ENCODE assay signal across 25 mouse cellular contexts in the genomic region with DNA sequence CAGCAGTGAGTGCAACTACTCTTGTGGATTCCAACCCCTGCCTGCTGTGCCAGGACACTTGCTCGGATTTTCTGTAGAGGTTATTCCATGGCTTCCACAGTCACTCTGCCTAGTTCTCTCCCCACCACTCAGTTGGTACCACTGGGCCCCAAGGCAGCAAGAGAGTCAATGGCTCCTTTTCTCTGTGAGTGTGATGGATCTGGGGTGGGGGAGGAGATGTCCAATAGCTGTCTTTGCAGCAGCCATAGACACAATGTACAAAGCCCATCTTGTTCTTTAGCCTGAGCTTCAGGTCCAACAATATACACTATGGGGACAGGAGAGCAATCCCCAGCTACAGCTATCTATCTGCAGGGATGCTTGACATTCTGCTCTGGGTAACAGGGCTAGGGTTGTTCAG. TPM values are rescaled to one million over a fixed set of nuclear protein-coding genes. Genes with fewer than 3 reads are reported as not detected.
A peak's percentile ranks its signal among the peaks of the same experiment; 100 is the strongest.
DNase-seq lines count a peak whose midpoint lies in the region; TF ChIP-seq lines count a peak whose summit lies in the region.
"Had no signal": no experiment of that assay in that cellular context is flagged by ENCODE, and none has a peak within 500 bp of the region (broad histone marks: within the 10 kb centered on the region; RNA-seq: fewer than 3 reads in every experiment).

No protein-coding gene starts in this region.

- peaks cover 15% of the 10 kb centered on the region for H3K4me1 ChIP-seq in cerebellum, adult 2 months (ENCODE audit: control insufficient read depth, insufficient read depth, low read length)
- H3K4me1 ChIP-seq in cortical plate, adult 2 months (ENCODE audit: control insufficient read depth, insufficient read depth, low read length), result peaks cover 10% of the 10 kb centered on the region
- H3K4me1 ChIP-seq: forebrain, embryonic 12.5 days had no signal

- TF ChIP-seq POLR2A in cerebellum, adult 2 months (IDR thresholded peaks at IDR 0.05; ENCODE audit: borderline replicate concordance, insufficient read depth, low read length), result no peak
- no peak for TF ChIP-seq POLR2A in cortical plate, adult 2 months (IDR thresholded peaks at IDR 0.05; ENCODE audit: extremely low read depth, insufficient read depth, low read length)

- no peak overlapping the region for H3K4me3 ChIP-seq in cerebellum, adult 2 months (replicated peaks; ENCODE audit: insufficient read depth, low read depth, low read length)
- H3K4me3 ChIP-seq in left cerebral cortex, adult 2 months, result no peak overlapping the region
- no peak overlapping the region for H3K4me3 ChIP-seq in cortical plate, adult 2 months (ENCODE audit: insufficient read depth, low read length)
- H3K4me3 ChIP-seq: embryonic facial prominence, embryonic 12.5 days; embryonic facial prominence, embryonic 15.5 days; forebrain, embryonic 12.5 days; forebrain, embryonic 15.5 days; heart, adult 2 months; heart, embryonic 10.5 days; heart, embryonic 13.5 days had no signal

- intact Hi-C loops in left cerebral cortex, adult 2 months (cut with DNase I), result no loop called here
- intact Hi-C loops in left cerebral cortex, postnatal 4 days (cut with DNase I), result no loop called here

- peak overlapping the region; percentile 13; the same call in 1 of the 2 replicates for H3K27ac ChIP-seq in cerebellum, adult 2 months (ENCODE audit: insufficient read depth, low read length)
- peak overlapping the region; percentile 56 for H3K27ac ChIP-seq in left cerebral cortex, adult 2 months
- peak overlapping the region; percentile 63 for H3K27ac ChIP-seq in cortical plate, adult 2 months (ENCODE audit: insufficient read depth, low read length)
- H3K27ac ChIP-seq: embryonic facial prominence, embryonic 12.5 days; embryonic facial prominence, embryonic 15.5 days; forebrain, embryonic 12.5 days; forebrain, embryonic 15.5 days; heart, adult 2 months; heart, embryonic 10.5 days; heart, embryonic 13.5 days; hindbrain, embryonic 14.5 days; hindbrain, postnatal 0 days had no signal

- TF ChIP-seq CTCF in cerebellum, adult 2 months (IDR thresholded peaks at IDR 0.05; ENCODE audit: borderline replicate concordance, insufficient read depth, low read depth, low read length), result no peak
- TF ChIP-seq CTCF in left cerebral cortex, adult 2 months (IDR thresholded peaks at IDR 0.05), result no peak
- no peak for TF ChIP-seq CTCF in cortical plate, adult 2 months (IDR thresholded peaks at IDR 0.05; ENCODE audit: extremely low read depth, insufficient read depth, low read length)

- DNase-seq in cerebellum, adult 2 months, result no peak
- no peak for DNase-seq in cerebellum, postnatal 4 days (ENCODE audit: low spot score in 2 of 2)
- DNase-seq in left cerebral cortex, adult 2 months (ENCODE audit: extremely low spot score in 1 of 2, low spot score in 2 of 2), result no peak
- DNase-seq in left cerebral cortex, postnatal 4 days, result no peak
- no peak for DNase-seq in retina, embryonic 14.5 days (ENCODE audit: low spot score)
- DNase-seq: adrenal gland, adult 8-10 months; adrenal gland, postnatal 25 days; cerebellum, adult 11 months; cerebellum, adult 8-10 months; cerebellum, postnatal 10 days; cerebellum, postnatal 36 days; gastrocnemius, postnatal 10 days; gastrocnemius, postnatal 36 days; heart, adult 2 months; heart, postnatal 14 days; heart, postnatal 4 days had no signal

- no peaks in the 10 kb centered on the region for H3K27me3 ChIP-seq in cerebellum, adult 2 months (ENCODE audit: control insufficient read depth, insufficient read depth, low read length)
- H3K27me3 ChIP-seq: embryonic facial prominence, embryonic 12.5 days; embryonic facial prominence, embryonic 15.5 days; forebrain, embryonic 12.5 days; forebrain, embryonic 15.5 days; heart, embryonic 13.5 days had no signal

- 50% methylated on average over 1 of the region's 1 CpGs for WGBS in cerebellum, adult 2 months

RNA-seq across cellular contexts. Expression of a gene that starts 15.8 kb away (rescaled TPM):
- 68.2 and 76.7 TPM in 2 replicates for polyA plus RNA-seq in cerebellum, adult 2 months (2012; rRNA removed)
- 10 to 100 TPM; 77.3 to 79.5 TPM for total RNA-seq in left cerebral cortex, adult 2 months (2021)
- 10 to 100 TPM; 76.6 to 79.3 TPM for total RNA-seq in left cerebral cortex, postnatal 4 days (2021)
- 50.7 and 56.2 TPM in 2 replicates for polyA plus RNA-seq in cortical plate, adult 2 months (2012; rRNA removed)

RNA-seq across cellular contexts. Expression of a gene that starts 25.6 kb away (rescaled TPM):
- polyA plus RNA-seq in cerebellum, adult 2 months (2012; rRNA removed), result 30.5 and 32.5 TPM in 2 replicates
- 10 to 100 TPM; 13.7 to 16.5 TPM for total RNA-seq in left cerebral cortex, adult 2 months (2021)
- 10 to 100 TPM; 21.6 to 24.0 TPM for total RNA-seq in left cerebral cortex, postnatal 4 days (2021)
- 18.5 and 22.5 TPM in 2 replicates for polyA plus RNA-seq in cortical plate, adult 2 months (2012; rRNA removed)

RNA-seq across cellular contexts. Expression of a gene that starts 52.2 kb away (rescaled TPM):
- polyA plus RNA-seq in cerebellum, adult 2 months (2012; rRNA removed), result 32.6 and 33.3 TPM in 2 replicates
- total RNA-seq in left cerebral cortex, adult 2 months (2021), result 10 to 100 TPM; 26.2 to 30.7 TPM
- 10 to 100 TPM; 31.0 to 32.1 TPM for total RNA-seq in left cerebral cortex, postnatal 4 days (2021)
- 28.2 and 30.5 TPM in 2 replicates for polyA plus RNA-seq in cortical plate, adult 2 months (2012; rRNA removed)

RNA-seq across cellular contexts. Expression of a gene that starts 52.6 kb away (rescaled TPM):
- polyA plus RNA-seq in cerebellum, adult 2 months (2012; rRNA removed), result 45.8 and 47.4 TPM in 2 replicates
- total RNA-seq in left cerebral cortex, adult 2 months (2021), result 10 to 100 TPM; 83.1 to 84.3 TPM
- total RNA-seq in left cerebral cortex, postnatal 4 days (2021), result 10 to 100 TPM; 97.3 to 97.6 TPM
- 44.3 and 45.6 TPM in 2 replicates for polyA plus RNA-seq in cortical plate, adult 2 months (2012; rRNA removed)

Comparison
In these comparisons a context has a peak if more than half of its experiments do, and no peak if none do; other contexts are left out.
1. H3K27ac ChIP-seq: peak in every context shown above with its lines; median percentile 63 in cortical plate, adult 2 months; 56 in left cerebral cortex, adult 2 months; 13 in cerebellum, adult 2 months.